Mouse (Mus musculus) cortical plate, adult 2 months (tissue): ENCODE data around the gene Pcsk7. TPM values are rescaled to one million over a fixed set of nuclear protein-coding genes. Genes with fewer than 3 reads are reported as not detected.

Source experiments
- H3K27ac ChIP-seq: fragments of 200-500 bp; 2 replicates; pipeline ENCODE4 v1.5.1; 2012; ENCODE audit warnings: low read length, control low read depth, inconsistent platforms; ENCODE audit not compliant: insufficient read depth
- H3K4me1 ChIP-seq: fragments of 200-500 bp; 2 replicates; pipeline ENCODE4 v1.6.1; 2011; ENCODE audit warnings: low read length; ENCODE audit not compliant: control insufficient read depth, insufficient read depth
- H3K4me3 ChIP-seq: fragments of 200-500 bp; 2 replicates; pipeline ENCODE4 v1.5.1; 2011; ENCODE audit warnings: mild to moderate bottlenecking, low read length, control low read depth; ENCODE audit not compliant: insufficient read depth
- CTCF ChIP-seq: fragments of 200-500 bp; IDR thresholded peaks from 2 replicates; pipeline ENCODE4 v1.5.1; 2011; ENCODE audit warnings: mild to moderate bottlenecking, control low read depth, low read length; ENCODE audit not compliant: insufficient read depth; ENCODE audit errors: extremely low read depth
- POLR2A ChIP-seq: fragments of 200-500 bp; IDR thresholded peaks from 2 replicates; pipeline ENCODE4 v1.6.1; 2011; ENCODE audit warnings: mild to moderate bottlenecking, low read length, control low read depth; ENCODE audit not compliant: insufficient read depth; ENCODE audit errors: extremely low read depth
- polyA plus RNA-seq: library from polyadenylated mRNA; depleted of rRNA; stranded (reverse); fragments of >200 nt; gene quantifications from 2 replicates; pipeline ENCODE4 v1.2.3, GENCODE M21; 2012

Pcsk7 gene
- polyA plus RNA-seq, 1 experiment, result 28.2 TPM

DNA sequence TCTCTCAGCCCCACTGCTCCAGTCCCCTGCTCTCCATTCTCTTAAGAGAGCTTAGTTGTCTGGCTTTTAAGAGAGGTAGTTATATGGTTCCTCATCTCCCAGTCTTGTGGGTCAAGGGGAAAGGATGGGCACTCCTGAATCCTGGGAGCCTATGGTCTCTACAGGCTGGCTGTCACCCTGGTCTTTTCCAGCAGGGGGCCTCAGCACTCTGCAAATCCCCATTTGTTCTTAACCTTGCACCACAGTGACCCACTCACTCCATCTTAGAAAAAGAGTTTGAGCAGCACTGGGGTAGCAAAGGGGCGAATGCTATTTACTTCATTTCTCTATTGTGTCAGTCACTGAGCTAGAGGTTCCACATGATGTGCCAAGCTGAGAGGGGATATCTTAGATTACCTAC is 5.4 kb downstream of the Pcsk7 start:
- H3K4me3 ChIP-seq, result no peak overlapping the region
- H3K4me1 ChIP-seq, result peaks cover 4% of the 10 kb centered on the region
- no peak overlapping the region for H3K27ac ChIP-seq
- no peak for TF ChIP-seq POLR2A
- TF ChIP-seq CTCF, result peak; percentile 54

DNA sequence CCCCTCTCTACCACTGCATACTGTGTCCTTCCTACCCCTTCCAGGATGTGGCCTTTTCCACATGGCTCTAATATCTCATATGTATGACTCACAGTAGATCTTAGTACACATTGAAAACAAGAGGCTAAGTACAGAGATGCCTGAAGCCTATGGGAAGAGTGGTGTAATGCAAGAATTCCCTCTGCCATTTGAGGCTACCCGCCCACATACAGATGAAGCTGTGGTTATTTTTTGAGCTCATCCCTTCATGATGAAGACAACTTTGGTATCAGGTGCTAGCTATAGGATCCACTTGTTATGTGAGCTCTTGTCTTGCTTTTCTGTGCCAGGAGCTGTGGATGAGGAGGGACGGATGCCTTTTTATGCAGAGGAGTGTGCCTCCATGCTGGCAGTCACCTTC is 9.4 kb downstream of the Pcsk7 start:
- no peak for TF ChIP-seq POLR2A
- TF ChIP-seq CTCF, result no peak
- Histone ChIP-seq H3K4me1 (no peaks in the 10 kb centered on the region), H3K4me3 (no peak overlapping the region), H3K27ac (no peak overlapping the region)

DNA sequence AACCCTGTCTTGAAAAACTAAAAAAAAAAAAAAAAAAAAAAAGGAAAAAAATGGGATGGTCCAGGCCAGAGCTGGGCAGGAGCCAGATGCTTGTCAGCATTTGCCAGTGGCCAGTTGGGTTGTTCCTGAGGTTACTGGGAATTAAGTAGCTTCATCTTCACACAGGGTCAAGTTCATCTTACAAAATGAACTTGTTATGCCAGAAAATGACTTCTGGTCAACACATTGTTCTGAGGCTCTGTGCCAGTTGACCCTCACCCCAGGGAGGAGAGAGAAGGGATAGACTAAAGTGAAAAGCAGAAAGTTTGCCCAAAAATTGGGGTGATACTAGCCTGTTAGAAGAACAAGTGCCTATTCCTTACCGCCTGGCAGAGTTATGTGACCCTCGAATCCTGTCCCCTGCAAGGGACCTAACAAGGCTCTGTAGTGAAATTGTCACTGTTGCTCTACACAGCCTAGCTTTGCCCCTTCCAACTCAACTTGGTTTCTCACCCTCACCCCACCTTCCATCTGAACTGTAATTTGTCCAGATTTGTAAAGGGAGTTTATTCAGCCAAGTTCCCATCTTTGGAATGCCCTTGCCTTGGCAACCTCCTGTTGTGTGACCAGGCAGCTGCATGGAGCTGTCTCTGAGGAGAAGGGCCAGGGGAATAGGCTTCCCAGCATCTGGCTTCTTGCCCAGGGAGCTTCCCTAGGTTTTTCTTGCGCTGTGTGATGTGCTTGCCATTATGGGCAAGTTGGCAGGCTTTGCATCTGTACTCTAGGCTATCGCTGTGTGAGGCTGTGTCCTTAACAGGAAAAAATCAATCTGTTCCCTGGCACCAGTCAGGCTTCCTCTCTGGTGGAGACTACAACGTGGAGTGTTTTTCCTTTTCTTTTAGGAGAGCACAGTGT is 11.0 kb downstream of the Pcsk7 start:
- no peak overlapping the region for H3K27ac ChIP-seq

DNA sequence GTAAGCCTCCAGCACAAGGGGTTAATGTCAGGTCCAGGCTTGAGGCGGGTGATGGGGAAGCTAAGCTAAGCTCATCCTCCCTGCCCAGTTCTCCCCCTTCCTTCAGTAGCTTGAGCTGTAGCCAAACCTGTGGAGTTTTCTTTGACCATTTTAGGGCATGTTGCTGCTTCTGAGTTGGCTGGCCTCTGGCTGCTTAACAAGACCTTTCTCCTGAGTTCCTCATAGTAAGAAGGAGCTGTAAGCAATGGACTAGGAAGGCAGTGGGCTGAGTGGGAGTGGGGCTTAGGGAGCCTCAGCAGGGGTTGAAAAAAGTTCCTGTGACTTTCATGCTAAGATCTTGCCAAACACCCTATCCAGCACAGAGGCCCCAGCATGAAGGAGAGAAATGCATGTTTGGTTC is 13.6 kb downstream of the Pcsk7 start:
- Histone ChIP-seq H3K27ac (no peak overlapping the region), H3K4me1 (no peaks in the 10 kb centered on the region), H3K4me3 (no peak overlapping the region)
- TF ChIP-seq CTCF, result no peak
- no peak for TF ChIP-seq POLR2A

More for the DNA sequence above, 11.0 kb downstream of the Pcsk7 start:
- Histone ChIP-seq H3K4me1 (no peaks in the 10 kb centered on the region), H3K4me3 (no peak overlapping the region)
- TF ChIP-seq CTCF, result no peak
- TF ChIP-seq POLR2A, result no peak

DNA sequence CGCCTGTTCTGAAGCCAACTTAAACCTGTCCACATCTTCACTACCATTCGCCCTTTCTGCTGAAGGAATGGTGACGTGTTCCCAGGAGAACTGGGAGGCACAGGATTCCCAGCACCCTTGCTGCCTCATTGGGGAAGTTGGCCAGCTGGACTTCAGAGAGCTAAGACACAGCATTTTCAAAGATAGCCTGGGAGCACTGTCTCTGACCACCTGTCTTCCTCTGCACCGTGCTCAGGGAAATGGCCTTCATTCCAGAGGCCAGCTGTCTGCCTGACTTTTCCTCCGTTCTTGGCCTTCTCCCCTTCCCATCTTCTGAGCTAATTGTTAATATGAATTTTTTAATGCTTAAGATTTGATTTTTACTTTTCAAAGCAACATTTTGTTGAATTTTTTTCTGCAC is 23.0 kb downstream of the Pcsk7 start:
- no peak overlapping the region for H3K4me3 ChIP-seq
- H3K27ac ChIP-seq, result no peak overlapping the region
- TF ChIP-seq POLR2A (no peak), CTCF (no peak)
- H3K4me1 ChIP-seq, result peaks cover 3% of the 10 kb centered on the region

- Histone ChIP-seq H3K4me1 (peaks cover 3% of the 10 kb centered on the region), H3K27ac (no peak overlapping the region), H3K4me3 (no peak overlapping the region)
- TF ChIP-seq CTCF (no peak), POLR2A (no peak)
Measured at GRCm38 (mm10) chr9:45931958-45932357, 25.7 kb downstream of the Pcsk7 start.

- Histone ChIP-seq H3K4me1 (peaks cover 3% of the 10 kb centered on the region), H3K27ac (no peak overlapping the region), H3K4me3 (no peak overlapping the region)
- TF ChIP-seq CTCF (no peak), POLR2A (0 out of 2 replicates have a peak, but pooled peaks have one; percentile 9)
Measured at GRCm38 (mm10) chr9:45932571-45933415, 26.5 kb downstream of the Pcsk7 start.

DNA sequence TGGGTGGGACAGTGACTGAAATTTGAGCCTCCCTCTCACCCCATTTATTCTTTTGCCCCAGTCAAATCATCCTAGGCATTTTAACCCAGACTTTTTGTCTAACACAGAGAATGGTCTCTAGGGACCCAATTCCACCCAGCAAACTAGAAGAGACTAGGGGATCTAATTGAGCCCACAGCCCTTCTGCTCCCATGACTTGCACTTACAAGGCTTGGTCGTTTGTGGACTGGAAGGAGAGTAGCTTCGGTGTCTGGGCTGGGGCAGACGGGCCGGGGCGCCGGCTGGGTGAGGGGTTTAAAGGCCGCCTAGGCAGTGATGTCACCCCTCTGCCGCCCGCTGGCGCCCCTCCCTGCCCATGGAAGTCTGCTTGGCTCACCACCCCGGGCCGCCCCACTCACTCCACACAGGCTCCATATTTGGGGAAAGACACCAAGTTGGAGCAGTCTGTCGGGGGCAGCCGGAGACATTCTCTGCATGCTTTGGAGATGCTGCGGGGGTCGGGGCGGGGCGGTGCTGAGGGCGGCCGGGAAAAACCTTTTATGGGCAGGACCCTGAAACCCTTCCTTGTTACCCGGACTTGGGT is 29.4 kb downstream of the Pcsk7 start, which contains the start of gene Tagln:
Gene Tagln, minus strand, starts transcription at position 431 of the 583 bp plus-strand sequence.
- Histone ChIP-seq H3K4me1 (peaks cover 3% of the 10 kb centered on the region), H3K27ac (no peak within 1 kb of the TSS), H3K4me3 (no peak within 1 kb of the TSS)
- TF ChIP-seq POLR2A (no peak), CTCF (no peak)

DNA sequence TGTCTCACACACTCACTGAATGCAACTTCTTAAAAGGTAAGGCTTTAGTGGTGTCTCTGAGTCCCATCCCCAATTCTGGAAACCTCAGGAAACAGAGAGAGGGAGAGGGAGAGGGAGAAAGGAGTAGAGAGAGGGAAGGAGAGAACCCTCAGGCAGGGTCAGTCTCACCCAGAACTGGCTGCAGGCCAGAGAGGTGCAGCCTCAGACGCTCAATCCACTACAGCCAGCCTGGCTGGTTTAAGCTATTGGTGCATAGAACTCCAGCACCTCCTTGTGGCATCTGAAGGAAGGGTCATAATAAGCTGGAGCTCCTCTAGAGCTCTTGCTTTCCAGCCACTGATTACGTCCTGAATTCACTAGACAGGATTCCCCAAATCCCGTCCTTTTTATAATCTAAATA is 30.6 kb downstream of the Pcsk7 start:
- peaks cover 3% of the 10 kb centered on the region for H3K4me1 ChIP-seq
- H3K4me3 ChIP-seq, result no peak overlapping the region
- TF ChIP-seq POLR2A (no peak), CTCF (peak; percentile 73)
- no peak overlapping the region for H3K27ac ChIP-seq

- Histone ChIP-seq H3K4me3 (no peak overlapping the region), H3K4me1 (no peaks in the 10 kb centered on the region; the same call in 1 of the 2 replicates), H3K27ac (no peak overlapping the region)
- TF ChIP-seq CTCF (no peak), POLR2A (no peak)
Measured at GRCm38 (mm10) chr9:45938088-45938487, 31.8 kb downstream of the Pcsk7 start.
